Mouse (Mus musculus): ENCODE results near the gene Gja4.

GRCm38 (mm10) chr4:127337668-127338067, 23.8 kb upstream of the Gja4 start:
- no peak for TF ChIP-seq CTCF (conservative IDR thresholded peaks at IDR 0.05; ENCODE audit: insufficient read depth, insufficient read length, low read depth, low read length)
- no peak for TF ChIP-seq POLR2A (IDR thresholded peaks at IDR 0.05; ENCODE audit: low read depth, low read length)
